Mouse (Mus musculus): ENCODE measurements around the gene Golgb1. TPM values are rescaled to one million over a fixed set of nuclear protein-coding genes. Genes with fewer than 3 reads are reported as not detected.

Gene Golgb1
- polyA plus RNA-seq, 1 experiment from 2014 or later, result 111 TPM

- no peaks in the 10 kb centered on the region for H3K9me3 ChIP-seq (replicated peaks)
- H3K36me3 ChIP-seq, result peaks cover 89% of the 10 kb centered on the region
- H3K27ac ChIP-seq, result no peak overlapping the region
- no peaks in the 10 kb centered on the region for H3K4me1 ChIP-seq
- no peaks in the 10 kb centered on the region for H3K27me3 ChIP-seq
- 95% methylated on average over 8 of the region's 8 CpGs for WGBS
- H3K9ac ChIP-seq, result no peak overlapping the region
- no peak overlapping the region for H3K4me2 ChIP-seq
- no peak overlapping the region for H3K4me3 ChIP-seq (replicated peaks)
- no peak for ATAC-seq (replicated peaks; ENCODE audit: low FRiP score)
These were observed 46.2 kb downstream of the Golgb1 start for GRCm38 (mm10) chr16:36921067-36921613.

DNA sequence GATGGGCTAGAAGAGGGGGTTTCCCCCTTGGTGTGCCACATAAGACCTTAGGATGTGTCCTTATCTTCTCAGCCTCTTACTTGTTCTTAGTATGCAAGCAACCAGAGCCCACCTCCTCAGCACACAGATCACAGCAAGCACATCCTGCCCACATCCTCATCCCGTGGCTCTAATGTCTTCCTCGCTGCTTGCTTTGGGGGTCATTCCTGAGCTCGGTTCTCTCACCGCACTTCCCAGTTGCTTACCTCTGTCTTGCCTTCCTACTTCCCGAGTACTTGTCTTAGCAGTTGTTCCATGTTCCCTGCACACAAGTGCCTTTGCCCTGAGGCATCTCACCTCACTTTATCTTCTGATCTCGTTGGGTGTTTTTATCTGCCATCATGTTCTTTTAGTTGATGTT lies 47.0 kb downstream of the Golgb1 start:
- H3K36me3 ChIP-seq, result peaks cover 90% of the 10 kb centered on the region
- H3K4me3 ChIP-seq (replicated peaks), result no peak overlapping the region
- H3K4me2 ChIP-seq, result no peak overlapping the region
- no peaks in the 10 kb centered on the region for H3K4me1 ChIP-seq
- H3K27me3 ChIP-seq, result no peaks in the 10 kb centered on the region
- no peak for ATAC-seq (replicated peaks; ENCODE audit: low FRiP score)
- no peaks in the 10 kb centered on the region for H3K9me3 ChIP-seq (replicated peaks)
- no peak overlapping the region for H3K27ac ChIP-seq
- H3K9ac ChIP-seq, result no peak overlapping the region
- 87% methylated on average over 6 of the region's 6 CpGs for WGBS

- Histone ChIP-seq H3K9me3 (replicated peaks) (no peaks in the 10 kb centered on the region), H3K36me3 (peaks cover 93% of the 10 kb centered on the region), H3K27ac (no peak overlapping the region), H3K9ac (no peak overlapping the region), H3K4me2 (no peak overlapping the region), H3K27me3 (no peaks in the 10 kb centered on the region), H3K4me3 (replicated peaks) (no peak overlapping the region), H3K4me1 (no peaks in the 10 kb centered on the region)
- 96% methylated on average over 8 of the region's 8 CpGs for WGBS
- ATAC-seq (replicated peaks; ENCODE audit: low FRiP score), result no peak
These were observed 49.4 kb downstream of the Golgb1 start for GRCm38 (mm10) chr16:36924312-36924711.

DNA sequence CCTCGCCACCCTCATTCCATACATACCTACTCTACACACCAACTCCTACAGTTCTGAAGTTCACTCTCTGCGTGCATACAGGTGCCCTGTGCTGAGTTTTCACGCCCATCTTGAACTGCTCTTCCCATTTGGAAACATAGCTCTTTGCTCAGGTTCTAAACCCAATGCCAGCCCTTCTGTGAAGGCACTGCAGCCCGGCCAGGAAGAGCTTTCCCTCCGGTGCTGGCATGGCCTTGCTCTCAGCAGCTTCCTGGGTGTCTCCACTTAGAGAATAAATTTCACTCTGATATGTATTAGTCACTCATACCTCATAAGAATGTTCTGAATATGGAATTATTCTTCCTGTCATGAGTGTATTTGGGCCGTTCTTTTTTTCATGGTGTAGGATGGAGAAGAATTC lies 50.4 kb downstream of the Golgb1 start:
- peaks cover 93% of the 10 kb centered on the region for H3K36me3 ChIP-seq

GRCm38 (mm10) chr16:36925797-36926196 lies 50.9 kb downstream of the Golgb1 start:
- H3K27me3 ChIP-seq, result no peaks in the 10 kb centered on the region
- H3K9ac ChIP-seq, result no peak overlapping the region
- H3K9me3 ChIP-seq (replicated peaks), result no peaks in the 10 kb centered on the region
- H3K4me3 ChIP-seq (replicated peaks), result no peak overlapping the region
- H3K27ac ChIP-seq, result no peak overlapping the region
- no peak for ATAC-seq (replicated peaks; ENCODE audit: low FRiP score)
- 74% methylated on average over 6 of the region's 6 CpGs for WGBS
- peaks cover 93% of the 10 kb centered on the region for H3K36me3 ChIP-seq
- no peak overlapping the region for H3K4me2 ChIP-seq
- no peaks in the 10 kb centered on the region for H3K4me1 ChIP-seq

More for the DNA sequence above, 50.4 kb downstream of the Golgb1 start:
- Histone ChIP-seq H3K4me3 (replicated peaks) (no peak overlapping the region), H3K9me3 (replicated peaks) (no peaks in the 10 kb centered on the region), H3K9ac (no peak overlapping the region), H3K27ac (no peak overlapping the region), H3K4me2 (no peak overlapping the region), H3K4me1 (no peaks in the 10 kb centered on the region), H3K27me3 (no peaks in the 10 kb centered on the region)
- 95% methylated on average over 6 of the region's 6 CpGs for WGBS
- ATAC-seq (replicated peaks; ENCODE audit: low FRiP score), result no peak

DNA sequence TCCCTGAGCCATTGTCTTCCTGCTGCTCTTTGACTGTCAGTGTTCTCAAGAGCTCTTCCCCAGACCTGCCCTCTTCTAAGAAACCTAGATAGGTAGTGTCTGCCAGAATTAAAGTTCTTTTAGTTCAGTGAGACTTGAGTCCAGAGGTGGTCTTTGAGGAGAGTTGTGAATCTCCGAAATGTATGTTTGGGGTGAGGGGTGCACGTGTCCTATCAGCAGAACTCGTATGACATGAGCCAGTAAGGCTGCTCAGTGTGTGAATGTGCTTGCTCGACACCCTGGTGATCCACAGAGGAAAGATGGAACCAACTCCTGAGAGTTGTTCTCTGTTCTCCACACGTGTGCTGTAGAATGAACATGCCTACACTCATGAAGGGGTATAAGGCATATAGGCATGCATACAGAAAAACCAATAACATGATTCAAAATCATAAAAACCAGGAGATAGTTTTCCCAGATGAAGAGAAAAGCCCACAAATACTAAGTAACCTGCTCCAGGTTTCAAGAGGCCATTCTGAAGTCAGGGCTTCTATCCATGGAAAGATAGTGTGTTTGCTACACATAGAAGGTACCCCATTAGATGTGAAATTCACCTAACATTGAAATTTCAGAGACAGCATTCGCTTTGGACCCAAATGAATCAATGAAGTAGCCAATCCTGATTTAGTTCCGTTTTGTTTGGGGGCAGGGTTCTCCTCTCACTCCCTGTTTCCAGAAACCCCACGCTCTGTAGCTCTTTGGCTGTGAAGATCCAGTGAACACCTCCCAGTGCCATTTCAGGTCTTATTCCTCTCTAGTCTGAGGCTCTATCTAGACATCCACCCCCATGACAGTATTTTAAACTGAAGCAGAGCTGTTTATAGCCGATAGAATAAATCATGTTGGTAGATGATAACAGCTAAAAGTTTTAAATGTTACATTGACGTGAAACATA lies 51.8 kb downstream of the Golgb1 start:
- 91% methylated on average over 10 of the region's 10 CpGs for WGBS
- ATAC-seq (replicated peaks; ENCODE audit: low FRiP score), result no peak
- no peaks in the 10 kb centered on the region for H3K9me3 ChIP-seq (replicated peaks)
- H3K27ac ChIP-seq, result no peak overlapping the region
- peaks cover 96% of the 10 kb centered on the region for H3K36me3 ChIP-seq
- H3K4me1 ChIP-seq, result no peaks in the 10 kb centered on the region
- no peak overlapping the region for H3K4me2 ChIP-seq
- no peaks in the 10 kb centered on the region for H3K27me3 ChIP-seq
- no peak overlapping the region for H3K9ac ChIP-seq
- no peak overlapping the region for H3K4me3 ChIP-seq (replicated peaks)

- H3K27ac ChIP-seq, result no peak overlapping the region
- no peak for ATAC-seq (replicated peaks; ENCODE audit: low FRiP score)
- H3K4me1 ChIP-seq, result no peaks in the 10 kb centered on the region
- no peaks in the 10 kb centered on the region for H3K9me3 ChIP-seq (replicated peaks)
- no peak overlapping the region for H3K4me3 ChIP-seq (replicated peaks)
- 84% methylated on average over 10 of the region's 10 CpGs for WGBS
- H3K9ac ChIP-seq, result no peak overlapping the region
- H3K36me3 ChIP-seq, result peaks cover 97% of the 10 kb centered on the region
- H3K27me3 ChIP-seq, result no peaks in the 10 kb centered on the region
- no peak overlapping the region for H3K4me2 ChIP-seq
These were observed 52.7 kb downstream of the Golgb1 start for GRCm38 (mm10) chr16:36927495-36928105.

DNA sequence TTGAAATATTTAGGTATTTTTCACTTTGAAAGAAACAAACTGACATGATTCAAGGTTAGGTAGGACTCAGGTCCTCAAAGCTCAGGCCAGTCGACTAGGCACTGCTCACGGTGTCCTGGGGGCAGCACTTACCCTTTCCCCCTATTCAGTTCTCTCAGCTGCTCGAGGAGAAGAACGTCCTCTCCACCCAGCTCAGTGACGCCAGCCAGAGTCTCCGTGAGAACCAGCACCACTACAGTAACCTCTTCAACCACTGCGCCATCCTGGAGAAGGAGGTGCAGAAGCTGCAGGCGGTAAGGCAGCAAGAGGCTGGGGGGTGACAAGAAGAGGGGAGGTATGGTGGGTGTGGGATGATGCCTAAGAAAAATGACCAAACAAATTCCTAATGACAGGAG lies 53.2 kb downstream of the Golgb1 start:
- H3K27me3 ChIP-seq, result no peaks in the 10 kb centered on the region
- H3K4me2 ChIP-seq, result no peak overlapping the region
- peaks cover 97% of the 10 kb centered on the region for H3K36me3 ChIP-seq
- ATAC-seq (replicated peaks; ENCODE audit: low FRiP score), result no peak
- H3K27ac ChIP-seq, result no peak overlapping the region
- H3K9ac ChIP-seq, result no peak overlapping the region
- 88% methylated on average over 8 of the region's 8 CpGs for WGBS
- no peak overlapping the region for H3K4me3 ChIP-seq (replicated peaks)
- H3K9me3 ChIP-seq (replicated peaks), result no peaks in the 10 kb centered on the region
- no peaks in the 10 kb centered on the region for H3K4me1 ChIP-seq

DNA sequence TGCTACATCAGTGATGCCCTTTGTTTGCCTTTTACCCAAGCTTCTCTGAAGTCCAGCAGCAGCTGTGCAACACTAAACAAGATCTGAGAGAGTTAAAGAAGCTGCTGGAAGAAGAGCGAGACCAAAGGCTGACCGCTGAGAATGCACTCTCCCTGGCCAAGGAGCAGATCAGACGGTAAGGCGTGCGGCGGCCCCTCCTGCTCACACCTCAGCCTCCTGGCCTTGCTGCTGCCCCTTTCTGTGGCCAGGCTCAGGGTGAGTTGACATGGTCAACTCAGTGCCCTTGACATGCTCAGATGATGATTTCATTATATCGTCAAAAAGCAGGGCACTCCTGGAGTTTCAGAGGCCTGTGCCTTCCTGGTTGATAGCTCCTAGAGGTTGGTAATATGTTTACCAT lies 54.3 kb downstream of the Golgb1 start:
- no peak for ATAC-seq (replicated peaks; ENCODE audit: low FRiP score)
- WGBS, result 86% methylated on average over 7 of the region's 7 CpGs
- no peaks in the 10 kb centered on the region for H3K27me3 ChIP-seq
- H3K4me1 ChIP-seq, result 0 out of 2 replicates have a peak, but pooled peaks cover 3% of the 10 kb centered on the region
- H3K36me3 ChIP-seq, result peaks cover 92% of the 10 kb centered on the region
- no peak overlapping the region for H3K4me2 ChIP-seq
- H3K4me3 ChIP-seq (replicated peaks), result no peak overlapping the region
- H3K9me3 ChIP-seq (replicated peaks), result no peaks in the 10 kb centered on the region
- H3K27ac ChIP-seq, result no peak overlapping the region
- no peak overlapping the region for H3K9ac ChIP-seq

DNA sequence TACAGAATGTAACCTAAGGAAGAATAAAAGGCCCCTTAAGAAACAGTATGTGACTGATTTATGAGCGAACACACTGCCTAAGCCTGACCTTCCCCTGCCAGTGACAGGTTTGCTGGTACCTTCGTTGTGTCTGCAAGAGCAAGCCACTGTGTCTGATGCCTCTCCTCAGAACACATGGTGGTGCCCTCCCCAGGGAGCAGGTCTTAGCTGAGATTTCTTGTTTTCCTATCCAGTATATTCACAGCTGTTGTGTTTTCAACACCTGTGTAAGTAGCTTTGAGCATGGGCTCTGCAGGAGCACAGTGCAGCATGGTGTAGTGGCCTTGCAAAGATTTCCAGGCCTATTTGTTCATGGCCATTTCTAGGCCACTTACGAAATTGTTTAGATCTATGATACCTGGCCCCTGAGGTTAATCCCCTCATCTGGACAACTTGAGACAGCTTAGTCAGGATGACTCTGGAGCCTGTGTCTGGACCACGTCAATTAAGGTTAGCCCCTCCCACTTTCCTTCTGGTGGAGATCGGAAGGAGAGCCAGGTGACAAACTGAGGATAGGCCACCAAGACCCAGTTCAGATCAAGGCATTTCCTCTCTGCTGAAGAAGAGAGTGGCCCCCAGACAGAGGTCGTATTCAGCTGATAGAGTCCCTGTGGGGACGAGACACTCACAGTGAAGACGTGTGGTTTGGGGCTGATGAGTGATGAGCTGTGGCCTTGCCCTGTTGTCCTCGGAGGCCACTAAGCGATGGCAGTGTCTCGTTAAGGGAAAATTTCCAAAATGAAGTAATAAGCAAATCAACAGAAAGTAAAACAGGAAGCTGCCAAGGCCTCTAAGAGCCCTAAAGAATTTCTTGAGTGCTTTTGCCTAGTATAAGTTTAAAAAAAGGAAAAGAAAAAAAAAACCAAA lies 55.5 kb downstream of the Golgb1 start:
- ATAC-seq (replicated peaks; ENCODE audit: low FRiP score), result no peak
- Histone ChIP-seq H3K9me3 (replicated peaks) (no peaks in the 10 kb centered on the region), H3K4me2 (no peak overlapping the region), H3K9ac (no peak overlapping the region), H3K4me1 (0 out of 2 replicates have a peak, but pooled peaks cover 4% of the 10 kb centered on the region), H3K4me3 (replicated peaks) (no peak overlapping the region), H3K27me3 (no peaks in the 10 kb centered on the region), H3K36me3 (peaks cover 79% of the 10 kb centered on the region), H3K27ac (no peak overlapping the region)
- WGBS, result 66% methylated on average over 11 of the region's 11 CpGs

GRCm38 (mm10) chr16:36931381-36931780 lies 56.4 kb downstream of the Golgb1 start:
- Histone ChIP-seq H3K36me3 (peaks cover 70% of the 10 kb centered on the region), H3K9me3 (replicated peaks) (no peaks in the 10 kb centered on the region), H3K27me3 (no peaks in the 10 kb centered on the region), H3K4me2 (no peak overlapping the region), H3K4me3 (replicated peaks) (no peak overlapping the region), H3K9ac (no peak overlapping the region), H3K27ac (no peak overlapping the region), H3K4me1 (0 out of 2 replicates have a peak, but pooled peaks cover 4% of the 10 kb centered on the region)
- WGBS, result 97% methylated on average over 10 of the region's 10 CpGs
- no peak for ATAC-seq (replicated peaks; ENCODE audit: low FRiP score)
